Mouse (Mus musculus) ES-Bruce4 (cell line): ENCODE measurements around the gene Tspan13. TPM values are rescaled to one million over a fixed set of nuclear protein-coding genes. Genes with fewer than 3 reads are reported as not detected.

ENCODE experiments used
- H3K27ac ChIP-seq: 2 replicates; pipeline ENCODE4 v1.5.1; 2012; ENCODE audit warnings: low read length, inconsistent platforms; ENCODE audit not compliant: insufficient read depth
- H3K27me3 ChIP-seq: 2 replicates; pipeline ENCODE4 v1.6.1; 2012; ENCODE audit warnings: mild to moderate bottlenecking, low read length, inconsistent platforms; ENCODE audit not compliant: control insufficient read depth, poor library complexity, insufficient read depth, severe bottlenecking
- H3K36me3 ChIP-seq: 2 replicates; pipeline ENCODE4 v1.6.1; 2012; ENCODE audit warnings: inconsistent platforms, mild to moderate bottlenecking, low read length, moderate library complexity; ENCODE audit not compliant: control insufficient read depth, poor library complexity, insufficient read depth, severe bottlenecking
- H3K4me1 ChIP-seq: one replicate; pipeline ENCODE4 v1.8.1; 2011; ENCODE audit warnings: low read length; ENCODE audit not compliant: control insufficient read depth, insufficient read depth
- H3K4me3 ChIP-seq: 2 replicates; pipeline ENCODE4 v1.5.1; 2011; ENCODE audit warnings: low read depth, mild to moderate bottlenecking, low read length
- H3K9ac ChIP-seq: 2 replicates; pipeline ENCODE4 v1.6.1; 2012; ENCODE audit warnings: low read depth, mild to moderate bottlenecking, inconsistent platforms; ENCODE audit not compliant: poor library complexity, severe bottlenecking
- H3K9me3 ChIP-seq: replicated peaks from 2 replicates; pipeline ENCODE4 v1.6.1; 2012; ENCODE audit warnings: mild to moderate bottlenecking, low read length, inconsistent platforms; ENCODE audit not compliant: control insufficient read depth, poor library complexity, insufficient read depth, severe bottlenecking
- CTCF ChIP-seq: IDR thresholded peaks from one replicate; pipeline ENCODE4 v1.8.1; 2011; ENCODE audit warnings: low read depth, low read length
- EP300 ChIP-seq: IDR thresholded peaks from 2 replicates; pipeline ENCODE4 v1.6.1; 2011; ENCODE audit warnings: low read depth, low read length; ENCODE audit not compliant: insufficient read depth
- POLR2A ChIP-seq: IDR thresholded peaks from one replicate; pipeline ENCODE4 v1.8.1; 2011; ENCODE audit warnings: low read length; ENCODE audit not compliant: insufficient read depth
- polyA plus RNA-seq: library from polyadenylated mRNA; stranded (reverse); fragments of >200 nt; gene quantifications from 2 replicates; pipeline ENCODE4 v1.2.4, GENCODE M21; 2011; ENCODE audit warnings: low read depth; ENCODE audit not compliant: missing spikeins, insufficient read depth, insufficient read length

Gene Tspan13
- polyA plus RNA-seq, 1 experiment, result 37.8 TPM

- TF ChIP-seq CTCF (no peak), POLR2A (no peak), EP300 (no peak)
- Histone ChIP-seq H3K27ac (no peak overlapping the region), H3K9ac (no peak overlapping the region), H3K36me3 (no peaks in the 10 kb centered on the region), H3K27me3 (no peaks in the 10 kb centered on the region), H3K9me3 (no peaks in the 10 kb centered on the region; the same call in 1 of the 2 replicates), H3K4me1 (no peaks in the 10 kb centered on the region), H3K4me3 (no peak overlapping the region)
Observed at GRCm38 (mm10) chr12:35981732-35982360, 60.5 kb downstream of the Tspan13 start.

GRCm38 (mm10) chr12:35979625-35980024 lies 62.7 kb downstream of the Tspan13 start:
- Histone ChIP-seq H3K27me3 (no peaks in the 10 kb centered on the region), H3K4me3 (no peak overlapping the region), H3K27ac (no peak overlapping the region), H3K9me3 (no peaks in the 10 kb centered on the region; the same call in 1 of the 2 replicates), H3K9ac (no peak overlapping the region), H3K36me3 (no peaks in the 10 kb centered on the region), H3K4me1 (no peaks in the 10 kb centered on the region)
- no peak for TF ChIP-seq POLR2A
- TF ChIP-seq CTCF, result no peak
- TF ChIP-seq EP300, result no peak

- Histone ChIP-seq H3K9ac (no peak overlapping the region), H3K27ac (no peak overlapping the region), H3K9me3 (no peaks in the 10 kb centered on the region; the same call in 1 of the 2 replicates), H3K4me3 (no peak overlapping the region), H3K36me3 (no peaks in the 10 kb centered on the region), H3K4me1 (no peaks in the 10 kb centered on the region), H3K27me3 (no peaks in the 10 kb centered on the region)
- no peak for TF ChIP-seq EP300
- no peak for TF ChIP-seq POLR2A
- TF ChIP-seq CTCF, result no peak
Observed at GRCm38 (mm10) chr12:35977633-35978246, 64.6 kb downstream of the Tspan13 start.

- TF ChIP-seq CTCF (no peak), POLR2A (no peak), EP300 (no peak)
- Histone ChIP-seq H3K36me3 (no peaks in the 10 kb centered on the region), H3K27ac (no peak overlapping the region), H3K4me1 (no peaks in the 10 kb centered on the region), H3K9ac (no peak overlapping the region), H3K4me3 (no peak overlapping the region), H3K9me3 (no peaks in the 10 kb centered on the region), H3K27me3 (no peaks in the 10 kb centered on the region)
Observed at GRCm38 (mm10) chr12:35975898-35976297, 66.4 kb downstream of the Tspan13 start.

GRCm38 (mm10) chr12:35966768-35967141 lies 75.5 kb downstream of the Tspan13 start:
- H3K4me1 ChIP-seq, result no peaks in the 10 kb centered on the region
- H3K27ac ChIP-seq, result no peak overlapping the region
- no peak for TF ChIP-seq EP300
- TF ChIP-seq CTCF, result no peak
- TF ChIP-seq POLR2A, result no peak
- H3K36me3 ChIP-seq, result no peaks in the 10 kb centered on the region
- no peaks in the 10 kb centered on the region for H3K9me3 ChIP-seq
- H3K27me3 ChIP-seq, result no peaks in the 10 kb centered on the region
- H3K4me3 ChIP-seq, result no peak overlapping the region
- no peak overlapping the region for H3K9ac ChIP-seq

GRCm38 (mm10) chr12:35966098-35966767 lies 76.1 kb downstream of the Tspan13 start:
- H3K27ac ChIP-seq, result no peak overlapping the region
- no peaks in the 10 kb centered on the region for H3K9me3 ChIP-seq
- no peaks in the 10 kb centered on the region for H3K4me1 ChIP-seq
- H3K9ac ChIP-seq, result no peak overlapping the region
- TF ChIP-seq EP300 (no peak), CTCF (no peak), POLR2A (no peak)
- no peak overlapping the region for H3K4me3 ChIP-seq
- H3K27me3 ChIP-seq, result no peaks in the 10 kb centered on the region
- no peaks in the 10 kb centered on the region for H3K36me3 ChIP-seq

Other genes with a start within 250 kb of the Tspan13 start
- gene Agr3, start 116.9 kb downstream of the Tspan13 start, polyA plus RNA-seq, result not detected in 2 replicates
- not detected in 2 replicates for gene Agr2, start 49.6 kb downstream of the Tspan13 start, polyA plus RNA-seq
- gene Ankmy2, start 114.6 kb upstream of the Tspan13 start, polyA plus RNA-seq, result 20.1 and 25.1 TPM in 2 replicates
- 167 and 190 TPM in 2 replicates for gene Bzw2, start 115.6 kb upstream of the Tspan13 start, polyA plus RNA-seq
- gene Lrrc72, start 210.9 kb upstream of the Tspan13 start, polyA plus RNA-seq, result not detected in 2 replicates